Mouse (Mus musculus): ENCODE data around the gene Cacna1d.

Gene Cacna1d

GRCm38 (mm10) chr14:30457897-30458296 lies 33.4 kb downstream of the Cacna1d start:
- no peak for DNase-seq

GRCm38 (mm10) chr14:30457436-30457835 lies 33.8 kb downstream of the Cacna1d start:
- DNase-seq, result no peak

DNA sequence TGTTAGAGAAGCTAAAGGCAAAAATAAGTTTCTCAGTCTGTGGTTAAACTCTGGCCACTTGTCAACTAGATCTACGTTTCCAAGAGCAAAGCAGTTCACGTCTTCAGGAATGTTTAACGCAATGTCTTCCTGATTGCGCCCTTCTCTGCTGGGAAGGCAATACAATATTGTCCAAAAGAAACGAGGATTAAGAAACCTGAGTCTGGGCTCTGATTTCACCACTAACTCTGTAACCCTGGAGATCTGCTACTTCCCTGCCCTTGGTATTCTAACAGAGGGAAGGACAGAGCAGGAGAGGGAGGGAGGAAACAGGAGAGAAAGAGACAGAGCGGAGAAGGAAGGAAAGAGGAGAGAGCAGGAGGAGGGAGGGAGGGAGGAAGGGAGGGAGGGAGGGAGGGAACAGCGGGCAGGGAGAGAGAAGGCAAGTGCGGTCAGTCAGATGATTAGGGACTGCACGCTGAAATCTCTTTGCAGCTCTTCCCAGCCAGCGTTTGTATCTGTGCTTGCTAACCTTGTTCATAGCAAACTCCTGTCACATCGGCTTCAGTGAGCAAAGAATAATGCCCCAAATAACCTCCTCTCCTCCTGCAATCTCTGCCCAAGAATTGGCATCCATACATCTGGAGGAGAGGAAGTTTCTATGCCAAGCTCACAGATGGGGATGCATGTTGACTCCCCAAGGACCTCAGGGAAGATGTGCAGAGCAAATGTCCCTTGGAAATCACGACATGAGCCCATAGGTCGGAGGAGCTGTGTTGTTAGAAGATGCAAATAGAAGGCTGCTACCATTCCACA lies 35.3 kb downstream of the Cacna1d start:
- no peak for DNase-seq

DNA sequence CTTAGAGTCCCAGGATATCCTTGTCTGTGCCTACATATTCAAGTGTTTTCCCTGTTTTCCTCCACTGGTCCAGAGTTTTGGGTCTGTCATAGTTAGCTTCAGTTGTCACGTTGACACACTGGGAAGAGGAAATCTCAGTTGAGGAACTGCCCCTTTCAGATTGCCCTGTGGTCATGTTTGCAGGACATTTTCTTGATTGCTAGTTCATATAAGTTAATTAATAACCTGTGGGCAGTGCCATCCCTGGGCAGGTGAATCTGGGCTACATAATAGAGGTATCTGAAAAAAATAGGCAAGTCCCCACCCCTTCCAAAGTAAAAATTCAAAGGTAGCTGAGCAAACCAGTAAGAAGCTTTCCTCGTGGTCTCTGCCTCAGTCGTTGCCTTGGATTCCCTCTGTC lies 51.3 kb downstream of the Cacna1d start:
- DNase-seq, result no peak

GRCm38 (mm10) chr14:30435316-30435715 lies 55.9 kb downstream of the Cacna1d start:
- no peak for DNase-seq

DNA sequence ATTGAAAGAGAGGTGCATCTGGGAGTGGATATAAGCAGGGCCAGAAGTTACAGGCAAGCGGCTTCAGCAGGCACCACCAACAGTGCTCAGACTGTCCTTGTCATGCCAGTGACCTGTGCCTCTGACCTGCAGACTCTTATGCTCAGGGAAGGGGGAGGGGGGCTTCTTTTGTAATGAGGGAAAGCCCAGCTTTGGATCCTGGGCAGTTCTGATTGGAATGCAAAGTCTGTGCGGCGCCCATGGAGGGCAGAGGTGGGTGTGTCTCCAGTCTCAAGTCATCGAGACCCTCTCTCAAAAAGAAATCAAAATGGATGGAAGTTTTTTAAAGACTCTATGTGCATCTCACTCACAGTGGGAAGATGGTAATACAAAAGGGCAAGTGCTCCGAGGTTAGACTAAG lies 60.8 kb downstream of the Cacna1d start:
- no peak for DNase-seq

DNA sequence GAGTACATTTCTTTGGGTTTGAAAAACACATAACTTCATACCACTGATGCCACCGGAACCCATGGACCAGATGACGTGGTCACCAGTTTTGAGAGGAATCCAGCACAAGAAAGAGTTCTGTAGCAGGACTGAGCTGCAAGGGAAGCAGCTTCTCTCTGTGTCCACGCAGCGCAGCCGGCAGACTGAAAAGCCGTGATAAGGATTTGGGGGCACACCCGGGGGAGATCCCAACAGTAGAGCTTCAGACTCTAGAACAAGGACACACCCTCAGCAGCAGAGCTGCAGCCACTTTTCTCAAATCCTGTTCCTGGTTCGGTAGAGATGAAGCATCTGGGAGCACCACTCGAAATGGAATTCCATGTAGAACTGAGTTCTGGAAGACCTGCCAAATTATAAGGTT lies 61.2 kb downstream of the Cacna1d start:
- no peak for DNase-seq

DNA sequence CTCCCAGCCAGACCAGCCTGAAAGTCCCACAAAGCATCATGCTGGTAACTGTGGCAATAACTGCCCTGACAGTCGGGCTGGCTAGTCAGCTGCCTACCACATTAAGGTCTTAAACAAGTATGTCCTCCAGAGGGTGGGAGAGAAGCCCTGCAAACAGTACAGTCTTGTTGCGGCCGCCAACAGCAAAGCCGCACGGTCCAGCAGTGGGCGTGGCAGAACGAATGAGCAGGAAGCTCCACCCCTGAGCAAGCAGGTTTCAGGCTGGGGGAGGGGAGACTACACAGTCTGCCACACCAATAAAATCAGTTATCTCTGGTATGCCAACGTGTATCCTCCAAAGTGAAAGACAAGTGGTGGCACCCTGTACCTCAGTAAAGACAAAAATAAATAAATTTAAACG lies 61.6 kb downstream of the Cacna1d start:
- DNase-seq, result peak; percentile 23

DNA sequence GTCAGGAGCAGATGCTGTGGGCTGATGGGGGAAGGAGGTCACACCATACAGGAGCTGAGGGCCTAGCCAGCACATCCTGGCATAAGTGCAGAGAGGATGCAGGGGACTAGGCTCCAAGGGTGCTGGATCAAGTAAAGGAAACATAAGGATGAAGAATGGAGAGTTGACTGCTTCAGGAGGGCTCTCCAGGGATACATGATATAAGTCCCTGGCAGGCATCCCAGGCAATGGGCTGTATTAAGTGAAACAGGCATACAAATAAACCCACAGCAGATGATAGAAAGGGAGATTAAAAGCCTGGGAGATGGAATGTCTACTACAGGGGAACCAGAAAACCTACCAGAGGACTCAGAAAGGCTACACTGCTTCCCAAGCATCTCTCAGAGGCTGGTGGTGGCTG lies 62.5 kb downstream of the Cacna1d start:
- DNase-seq, result no peak

GRCm38 (mm10) chr14:30425876-30426275 lies 65.4 kb downstream of the Cacna1d start:
- no peak for DNase-seq

GRCm38 (mm10) chr14:30425175-30425574 lies 66.1 kb downstream of the Cacna1d start:
- DNase-seq, result no peak

DNA sequence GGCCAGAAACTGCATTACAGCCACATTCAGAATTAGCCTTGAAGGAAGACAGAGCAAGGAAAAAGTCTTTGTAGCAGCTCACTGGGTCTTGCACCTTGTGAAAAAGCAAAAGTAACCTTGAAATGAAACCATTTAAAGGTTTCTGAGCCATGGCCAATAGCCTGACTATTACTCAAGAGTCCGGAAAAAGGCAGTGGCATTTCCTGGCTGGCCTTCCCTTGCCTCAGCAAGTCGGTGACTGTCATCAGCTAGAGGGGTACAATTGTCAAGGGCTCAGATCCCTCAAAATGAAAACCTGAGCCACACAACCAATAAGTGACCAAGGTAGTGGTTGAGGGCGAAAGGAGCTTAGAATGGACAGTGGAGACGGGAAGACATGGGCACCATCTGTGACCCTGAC lies 66.6 kb downstream of the Cacna1d start:
- no peak for DNase-seq

DNA sequence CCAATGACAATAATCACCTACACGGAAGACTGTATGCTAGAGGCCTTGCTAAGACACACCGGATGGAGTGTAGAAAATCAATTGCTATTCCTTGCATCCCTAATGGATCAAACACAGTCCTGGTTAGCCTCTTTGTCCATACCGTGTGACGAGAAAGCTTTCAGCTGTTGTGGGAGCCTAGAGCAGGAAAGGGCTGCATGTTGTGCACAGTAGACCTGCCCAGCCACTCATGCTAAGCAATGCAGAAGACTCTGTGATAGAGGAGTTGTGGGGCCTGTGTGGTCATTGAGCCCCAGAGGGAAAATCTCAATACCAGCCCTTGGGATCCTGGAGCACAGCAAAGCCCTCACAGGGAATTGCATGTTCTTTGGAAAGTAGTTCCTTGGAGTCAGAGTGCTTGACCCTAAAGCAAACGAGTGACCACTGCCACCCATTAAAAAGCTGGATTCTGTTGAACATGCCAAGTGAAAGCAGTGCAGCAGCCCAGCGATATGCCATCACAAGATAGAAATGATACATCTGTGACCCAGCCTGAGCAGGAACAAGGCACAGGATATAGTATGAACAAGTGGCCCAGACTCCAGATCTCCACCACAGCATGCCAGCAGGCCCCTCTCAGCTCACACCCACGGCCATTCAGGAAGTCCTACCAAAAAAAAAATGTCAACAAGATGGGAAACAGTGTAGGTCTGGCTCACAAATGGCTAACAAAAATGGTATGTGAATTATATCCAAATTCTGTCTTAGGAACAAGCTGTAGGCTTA lies 68.7 kb downstream of the Cacna1d start:
- no peak for DNase-seq

DNA sequence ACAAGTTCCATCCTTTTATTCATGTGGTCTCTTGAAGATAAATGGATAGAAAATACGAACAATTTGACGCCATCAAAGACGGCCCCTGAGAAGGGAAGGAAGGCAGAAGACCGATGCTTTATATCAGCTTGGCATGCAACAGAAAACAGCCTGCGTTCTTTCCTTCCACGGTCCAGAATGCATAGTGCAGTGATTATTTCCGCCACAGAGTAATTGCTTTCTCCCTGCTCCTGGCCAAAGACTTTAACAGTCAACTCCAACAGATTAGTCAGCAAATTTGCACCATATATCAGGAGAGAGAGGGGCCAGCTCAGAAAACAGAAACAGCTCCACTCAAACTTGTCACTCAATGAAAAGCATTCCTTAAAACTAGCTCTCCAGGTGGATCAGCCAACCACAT lies 71.8 kb downstream of the Cacna1d start:
- DNase-seq, result no peak

- no peak for DNase-seq
These were observed 72.2 kb downstream of the Cacna1d start for GRCm38 (mm10) chr14:30419046-30419445.

- DNase-seq, result no peak
These were observed 75.4 kb downstream of the Cacna1d start for GRCm38 (mm10) chr14:30415830-30416229.

DNA sequence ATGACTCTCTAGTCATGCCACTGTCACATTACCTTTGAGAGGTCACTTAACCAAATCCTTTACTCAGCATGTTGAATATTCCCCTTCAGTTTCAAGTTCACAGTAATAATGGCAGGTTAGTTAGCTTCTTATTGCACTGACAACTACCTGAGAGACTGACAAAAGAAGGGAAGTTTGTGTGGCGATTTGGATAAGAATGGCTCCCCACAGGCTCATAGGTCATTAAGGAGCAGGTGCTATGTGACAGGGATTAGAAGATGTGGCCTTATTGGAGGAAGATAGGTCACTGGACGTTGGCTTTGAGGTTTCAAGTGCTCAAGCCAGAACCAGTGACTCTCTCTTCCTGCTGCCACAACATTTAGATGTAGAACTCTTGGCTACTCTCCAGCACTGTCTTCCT lies 77.1 kb downstream of the Cacna1d start:
- no peak for DNase-seq

- DNase-seq, result no peak
These were observed 81.9 kb downstream of the Cacna1d start for GRCm38 (mm10) chr14:30409331-30409730.

DNA sequence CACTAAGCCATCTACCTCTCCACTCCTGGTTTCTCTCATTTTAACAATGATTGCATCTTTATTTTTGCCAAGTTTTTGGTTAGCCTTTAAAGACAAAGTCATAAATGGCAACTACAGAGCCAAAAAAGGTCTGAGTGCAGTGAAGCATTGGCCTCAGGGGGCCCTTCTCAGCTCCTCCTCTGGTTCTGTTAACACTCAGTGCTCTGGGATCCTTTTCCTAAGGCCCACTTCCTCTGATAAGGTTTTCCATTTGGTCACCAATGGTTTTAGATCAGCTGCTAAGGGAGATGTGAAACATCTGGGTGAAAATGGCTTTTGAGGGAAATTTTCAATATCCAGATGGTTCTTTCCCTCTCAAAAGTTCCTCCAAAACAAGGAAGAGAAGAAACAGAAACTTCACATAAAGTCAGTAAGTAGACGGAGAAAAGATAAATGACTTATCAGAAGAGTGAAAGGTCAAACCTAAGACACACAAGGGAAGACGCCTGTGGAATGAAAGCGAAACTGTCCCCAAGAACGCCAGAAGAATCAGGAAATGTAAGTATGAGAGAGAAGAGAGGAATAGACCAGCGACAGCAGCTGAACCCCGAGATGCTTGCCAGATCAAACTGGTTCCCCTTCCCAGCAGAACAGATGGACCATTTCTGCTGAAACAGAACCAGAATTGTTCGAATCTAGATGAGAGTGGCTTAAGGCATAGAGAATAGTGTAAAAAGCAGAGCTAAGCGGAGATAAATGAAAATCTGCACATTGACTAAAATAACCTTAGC lies 85.6 kb downstream of the Cacna1d start:
- DNase-seq, result no peak

DNA sequence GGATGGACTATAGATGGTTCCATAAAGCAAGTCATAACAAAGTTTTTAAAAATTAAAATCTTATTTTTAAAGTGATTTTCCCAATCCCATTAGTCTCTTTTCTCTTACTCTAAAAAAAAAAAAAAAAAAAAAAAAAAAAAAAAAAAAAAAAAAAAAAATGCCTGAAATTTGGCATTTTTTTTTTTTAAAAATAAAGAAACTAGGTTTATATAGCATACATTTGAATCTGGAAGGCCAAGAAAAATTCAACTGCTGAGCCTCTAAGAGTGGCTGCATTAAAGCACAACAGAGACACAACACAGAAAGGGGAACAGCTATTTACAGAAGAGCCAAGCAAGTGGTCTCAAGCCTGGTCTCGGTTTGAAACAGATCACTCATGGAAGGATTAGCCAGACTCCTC lies 112.9 kb downstream of the Cacna1d start:
- no peak for DNase-seq

- DNase-seq, result no peak
These were observed 118.4 kb downstream of the Cacna1d start for GRCm38 (mm10) chr14:30372878-30373277.

GRCm38 (mm10) chr14:30371070-30371469 lies 120.2 kb downstream of the Cacna1d start:
- no peak for DNase-seq

- DNase-seq, result no peak
These were observed 124.2 kb downstream of the Cacna1d start for GRCm38 (mm10) chr14:30367074-30367473.

DNA sequence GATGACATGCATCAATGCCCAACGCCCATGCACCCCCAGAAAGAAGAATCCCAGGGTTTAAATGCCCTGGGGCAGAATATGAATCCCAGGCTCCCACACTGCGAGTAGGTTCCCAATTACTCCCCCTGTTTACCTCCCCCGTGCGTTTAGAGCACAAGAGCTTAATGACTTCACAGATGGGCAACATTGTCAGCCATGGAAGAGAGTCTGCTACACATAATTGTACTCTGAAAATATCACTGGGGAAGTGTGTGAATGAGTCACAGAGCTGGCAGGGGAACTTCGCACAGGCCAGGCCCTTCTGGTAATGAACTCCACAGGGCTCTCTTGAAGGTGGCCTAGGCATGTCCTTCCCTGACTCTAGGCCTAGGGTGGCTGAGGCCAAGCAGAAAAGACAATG lies 125.4 kb downstream of the Cacna1d start:
- no peak for DNase-seq

Data from liver (tissue).